Mouse (Mus musculus) retina, embryonic 14.5 days (tissue): ENCODE data around the gene Olfr1294.

ENCODE experiments used
- DNase-seq: peaks from one replicate; pipeline ENCODE4 v3.0.0-alpha.2; 2015; ENCODE audit warnings: low spot score

Olfr1294 gene

GRCm38 (mm10) chr2:111540191-111540590 lies at the start of gene Olfr1294:
Gene Olfr1294 (minus strand): TSS chr2:111540291.
- no peak for DNase-seq

GRCm38 (mm10) chr2:111569581-111569980 lies 29.5 kb upstream of the Olfr1294 start, which contains the start of gene Olfr1295:
Gene Olfr1295 (minus strand): TSS chr2:111569681.
- DNase-seq: no peak

GRCm38 (mm10) chr2:111524903-111525302 lies 15.2 kb downstream of the Olfr1294 start, which contains the start of gene Olfr1293-ps:
Gene Olfr1293-ps (plus strand): TSS chr2:111525203.
- DNase-seq: no peak

DNA sequence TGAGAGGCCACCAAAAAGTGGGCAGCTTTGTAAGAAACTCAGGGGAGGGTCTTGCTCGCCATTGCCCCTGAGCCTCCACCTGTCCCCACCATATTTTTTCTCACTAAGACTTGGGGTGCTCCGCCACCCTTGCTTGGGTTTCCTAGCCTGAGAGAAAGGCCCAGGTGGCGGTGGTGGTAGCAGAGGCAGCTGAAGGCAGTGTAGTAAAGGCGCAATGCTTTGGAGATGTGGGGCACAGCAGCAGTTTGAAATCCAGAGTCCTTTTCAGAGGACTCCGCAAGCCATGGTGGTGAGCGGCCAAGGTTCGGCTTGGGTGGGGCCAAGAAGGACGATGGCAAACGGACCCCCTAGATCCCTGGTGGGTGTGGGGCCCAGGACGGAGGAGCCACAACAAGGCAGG lies 22.6 kb downstream of the Olfr1294 start:
- DNase-seq: no peak

GRCm38 (mm10) chr2:111496880-111497279 lies 43.2 kb downstream of the Olfr1294 start, which contains the start of gene Olfr1291-ps1:
Gene Olfr1291-ps1 (plus strand): TSS chr2:111497180.
- DNase-seq: no peak

DNA sequence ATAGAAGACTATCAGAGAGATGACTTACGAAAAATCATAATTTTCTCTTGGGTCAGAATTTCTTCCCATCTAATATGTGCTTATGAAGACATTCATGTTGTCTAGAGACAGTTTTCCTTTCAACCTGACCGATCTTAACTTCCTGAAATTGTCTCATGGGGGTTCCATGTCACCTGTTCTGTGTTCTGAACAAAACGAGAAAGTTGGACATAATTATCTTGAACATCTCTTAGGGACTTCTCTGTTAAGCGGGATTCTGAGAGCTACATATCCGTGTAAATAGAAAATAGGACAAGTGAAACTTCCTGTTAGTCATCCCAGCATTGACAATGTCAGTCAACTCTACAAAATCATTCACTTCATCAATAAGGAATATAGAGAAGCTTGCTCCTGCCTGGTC lies 46.4 kb downstream of the Olfr1294 start, which contains the start of gene Olfr1290:
TSS of gene Olfr1290 (minus strand) at position 101 of the 400 bp plus-strand sequence.
- DNase-seq: no peak
